Mouse (Mus musculus): ENCODE measurements around the gene Celf2. TPM values are rescaled to one million over a fixed set of nuclear protein-coding genes. Genes with fewer than 3 reads are reported as not detected.

Gene Celf2
- polyA plus RNA-seq, 1 experiment = 35.9 TPM

- TF ChIP-seq POLR2A (IDR thresholded peaks at IDR 0.05; ENCODE audit: borderline replicate concordance, control insufficient read depth, low read depth, low read length) (no peak), CTCF (IDR thresholded peaks at IDR 0.05; ENCODE audit: control insufficient read depth, insufficient read depth, low read length) (no peak)
- Histone ChIP-seq H3K4me3 (replicated peaks; ENCODE audit: control insufficient read depth, low read depth, low read length) (no peak overlapping the region), H3K27ac (ENCODE audit: control insufficient read depth, insufficient read depth, low read depth, low read length, poor library complexity) (no peak overlapping the region), H3K4me1 (ENCODE audit: control insufficient read depth, insufficient read depth, low read length) (no peaks in the 10 kb centered on the region)
- 80% methylated on average over 10 of the region's 10 CpGs for WGBS
These were observed 964.0 kb downstream of the Celf2 start for GRCm38 (mm10) chr2:6545127-6545931.

GRCm38 (mm10) chr2:6543650-6544049 is 965.7 kb downstream of the Celf2 start:
- no peak overlapping the region for H3K27ac ChIP-seq (ENCODE audit: control insufficient read depth, insufficient read depth, low read depth, low read length, poor library complexity)
- no peaks in the 10 kb centered on the region for H3K4me1 ChIP-seq (ENCODE audit: control insufficient read depth, insufficient read depth, low read length)
- TF ChIP-seq CTCF (IDR thresholded peaks at IDR 0.05; ENCODE audit: control insufficient read depth, insufficient read depth, low read length) (no peak), POLR2A (IDR thresholded peaks at IDR 0.05; ENCODE audit: borderline replicate concordance, control insufficient read depth, low read depth, low read length) (no peak)
- no peak overlapping the region for H3K4me3 ChIP-seq (replicated peaks; ENCODE audit: control insufficient read depth, low read depth, low read length)
- 47% methylated on average over 5 of the region's 5 CpGs for WGBS

- Histone ChIP-seq H3K4me3 (replicated peaks; ENCODE audit: control insufficient read depth, low read depth, low read length) (no peak overlapping the region), H3K27ac (ENCODE audit: control insufficient read depth, insufficient read depth, low read depth, low read length, poor library complexity) (no peak overlapping the region), H3K4me1 (ENCODE audit: control insufficient read depth, insufficient read depth, low read length) (no peaks in the 10 kb centered on the region)
- TF ChIP-seq CTCF (IDR thresholded peaks at IDR 0.05; ENCODE audit: control insufficient read depth, insufficient read depth, low read length) (no peak), POLR2A (IDR thresholded peaks at IDR 0.05; ENCODE audit: borderline replicate concordance, control insufficient read depth, low read depth, low read length) (no peak)
- 34% methylated on average over 12 of the region's 12 CpGs for WGBS
These were observed 966.7 kb downstream of the Celf2 start for GRCm38 (mm10) chr2:6542556-6543180.

GRCm38 (mm10) chr2:6540825-6541224 is 968.5 kb downstream of the Celf2 start:
- WGBS = 82% methylated on average over 6 of the region's 6 CpGs
- no peak for TF ChIP-seq CTCF (IDR thresholded peaks at IDR 0.05; ENCODE audit: control insufficient read depth, insufficient read depth, low read length)
- no peak for TF ChIP-seq POLR2A (IDR thresholded peaks at IDR 0.05; ENCODE audit: borderline replicate concordance, control insufficient read depth, low read depth, low read length)
- Histone ChIP-seq H3K4me1 (ENCODE audit: control insufficient read depth, insufficient read depth, low read length) (no peaks in the 10 kb centered on the region), H3K27ac (ENCODE audit: control insufficient read depth, insufficient read depth, low read depth, low read length, poor library complexity) (no peak overlapping the region), H3K4me3 (replicated peaks; ENCODE audit: control insufficient read depth, low read depth, low read length) (no peak overlapping the region)

GRCm38 (mm10) chr2:6540092-6540491 is 969.3 kb downstream of the Celf2 start:
- 90% methylated on average over 11 of the region's 11 CpGs for WGBS
- no peak overlapping the region for H3K4me3 ChIP-seq (replicated peaks; ENCODE audit: control insufficient read depth, low read depth, low read length)

GRCm38 (mm10) chr2:6538500-6538899 is 970.9 kb downstream of the Celf2 start:
- TF ChIP-seq CTCF (IDR thresholded peaks at IDR 0.05; ENCODE audit: control insufficient read depth, insufficient read depth, low read length) (no peak), POLR2A (IDR thresholded peaks at IDR 0.05; ENCODE audit: borderline replicate concordance, control insufficient read depth, low read depth, low read length) (no peak)
- 81% methylated on average over 2 of the region's 2 CpGs for WGBS
- Histone ChIP-seq H3K4me3 (replicated peaks; ENCODE audit: control insufficient read depth, low read depth, low read length) (no peak overlapping the region), H3K27ac (ENCODE audit: control insufficient read depth, insufficient read depth, low read depth, low read length, poor library complexity) (no peak overlapping the region), H3K4me1 (ENCODE audit: control insufficient read depth, insufficient read depth, low read length) (no peaks in the 10 kb centered on the region)

More at GRCm38 (mm10) chr2:6540092-6540491, 969.3 kb downstream of the Celf2 start:
- H3K27ac ChIP-seq (ENCODE audit: control insufficient read depth, insufficient read depth, low read depth, low read length, poor library complexity) = no peak overlapping the region
- H3K4me1 ChIP-seq (ENCODE audit: control insufficient read depth, insufficient read depth, low read length) = no peaks in the 10 kb centered on the region
- TF ChIP-seq CTCF (IDR thresholded peaks at IDR 0.05; ENCODE audit: control insufficient read depth, insufficient read depth, low read length) (no peak), POLR2A (IDR thresholded peaks at IDR 0.05; ENCODE audit: borderline replicate concordance, control insufficient read depth, low read depth, low read length) (no peak)

GRCm38 (mm10) chr2:6538031-6538430 is 971.3 kb downstream of the Celf2 start:
- Histone ChIP-seq H3K27ac (ENCODE audit: control insufficient read depth, insufficient read depth, low read depth, low read length, poor library complexity) (no peak overlapping the region), H3K4me1 (ENCODE audit: control insufficient read depth, insufficient read depth, low read length) (no peaks in the 10 kb centered on the region), H3K4me3 (replicated peaks; ENCODE audit: control insufficient read depth, low read depth, low read length) (no peak overlapping the region)
- no peak for TF ChIP-seq CTCF (IDR thresholded peaks at IDR 0.05; ENCODE audit: control insufficient read depth, insufficient read depth, low read length)
- no peak for TF ChIP-seq POLR2A (IDR thresholded peaks at IDR 0.05; ENCODE audit: borderline replicate concordance, control insufficient read depth, low read depth, low read length)

GRCm38 (mm10) chr2:6537326-6537725 is 972.0 kb downstream of the Celf2 start:
- Histone ChIP-seq H3K4me1 (ENCODE audit: control insufficient read depth, insufficient read depth, low read length) (no peaks in the 10 kb centered on the region), H3K27ac (ENCODE audit: control insufficient read depth, insufficient read depth, low read depth, low read length, poor library complexity) (no peak overlapping the region), H3K4me3 (replicated peaks; ENCODE audit: control insufficient read depth, low read depth, low read length) (no peak overlapping the region)
- WGBS = 76% methylated on average over 3 of the region's 3 CpGs
- TF ChIP-seq CTCF (IDR thresholded peaks at IDR 0.05; ENCODE audit: control insufficient read depth, insufficient read depth, low read length) (no peak), POLR2A (IDR thresholded peaks at IDR 0.05; ENCODE audit: borderline replicate concordance, control insufficient read depth, low read depth, low read length) (no peak)
